Mouse (Mus musculus) adrenal gland, adult (tissue): ENCODE results near the gene Swap70.

ENCODE experiments used
- DNase-seq, 2 experiments: peaks; one replicate each; pipeline ENCODE4 v3.0.0; 2022 to 2023; ENCODE audit warnings: low spot score in 1 of 2; ENCODE audit not compliant: inconsistent age in 2 of 2

Swap70 gene

GRCm38 (mm10) chr7:110237451-110237836, 15.9 kb downstream of the Swap70 start:
- no peak for DNase-seq

- peak in 1 of 2 experiments; percentile 63 for DNase-seq
These were observed 16.4 kb downstream of the Swap70 start for GRCm38 (mm10) chr7:110237837-110238451.

- no peak for DNase-seq
These were observed 18.1 kb downstream of the Swap70 start for GRCm38 (mm10) chr7:110239590-110239989.

GRCm38 (mm10) chr7:110241472-110242289, 20.2 kb downstream of the Swap70 start:
- DNase-seq: no peak

GRCm38 (mm10) chr7:110242290-110242581, 20.7 kb downstream of the Swap70 start:
- DNase-seq: no peak

- no peak for DNase-seq
These were observed 23.6 kb downstream of the Swap70 start for GRCm38 (mm10) chr7:110245128-110245527.

GRCm38 (mm10) chr7:110246526-110246925, 25.0 kb downstream of the Swap70 start:
- DNase-seq: no peak

GRCm38 (mm10) chr7:110247801-110248200, 26.3 kb downstream of the Swap70 start:
- DNase-seq: no peak

- DNase-seq: no peak
These were observed 27.2 kb downstream of the Swap70 start for GRCm38 (mm10) chr7:110248677-110249076.

- DNase-seq: peak in 1 of 2 experiments; percentile 47
These were observed 32.4 kb downstream of the Swap70 start for GRCm38 (mm10) chr7:110253861-110254260.

GRCm38 (mm10) chr7:110254395-110254794, 32.9 kb downstream of the Swap70 start:
- no peak for DNase-seq

- DNase-seq: no peak
These were observed 35.5 kb downstream of the Swap70 start for GRCm38 (mm10) chr7:110257059-110257458.

GRCm38 (mm10) chr7:110258196-110258950, 36.9 kb downstream of the Swap70 start:
- peak; percentile 43 to 74 for DNase-seq

- DNase-seq: peak; percentile 42 to 78
These were observed 38.6 kb downstream of the Swap70 start for GRCm38 (mm10) chr7:110259966-110260711.

- no peak for DNase-seq
These were observed 40.3 kb downstream of the Swap70 start for GRCm38 (mm10) chr7:110261807-110262206.

- no peak for DNase-seq
These were observed 41.1 kb downstream of the Swap70 start for GRCm38 (mm10) chr7:110262661-110263060.

- no peak for DNase-seq
These were observed 42.0 kb downstream of the Swap70 start for GRCm38 (mm10) chr7:110263474-110263873.

- peak; percentile 87 to 96 for DNase-seq
These were observed 44.3 kb downstream of the Swap70 start for GRCm38 (mm10) chr7:110265796-110266195.

- DNase-seq: no peak
These were observed 45.5 kb downstream of the Swap70 start for GRCm38 (mm10) chr7:110267014-110267413.

- no peak for DNase-seq
These were observed 46.5 kb downstream of the Swap70 start for GRCm38 (mm10) chr7:110267994-110268393.

GRCm38 (mm10) chr7:110268511-110268910, 47.0 kb downstream of the Swap70 start:
- DNase-seq: no peak
